Mouse (Mus musculus) liver, adult 2 months (tissue): Measurements from ENCODE around the gene Tmx4. TPM values are rescaled to one million over a fixed set of nuclear protein-coding genes. Genes with fewer than 3 reads are reported as not detected.
A peak's percentile ranks its signal among the peaks of the same experiment; 100 is the strongest.

Experiments
- DNase-seq: peaks from one replicate; pipeline ENCODE4 v3.0.0-alpha.2; 2011; ENCODE audit warnings: low read depth, low spot score; ENCODE audit errors: extremely low read depth
- H3K27ac ChIP-seq: fragments of 200-500 bp; replicated peaks from 2 replicates; pipeline ENCODE4 v1.5.1; 2012; ENCODE audit warnings: low read depth, mild to moderate bottlenecking, control low read depth, inconsistent platforms, low read length; ENCODE audit not compliant: insufficient read depth
- H3K27me3 ChIP-seq: fragments of 200-500 bp; 2 replicates; pipeline ENCODE4 v1.6.1; 2012; ENCODE audit warnings: mild to moderate bottlenecking, moderate library complexity, low read length, inconsistent platforms; ENCODE audit not compliant: control insufficient read depth, insufficient read depth
- H3K36me3 ChIP-seq: fragments of 200-500 bp; 2 replicates; pipeline ENCODE4 v1.6.1; 2012; ENCODE audit warnings: low read length, inconsistent platforms; ENCODE audit not compliant: control insufficient read depth, insufficient read depth
- H3K4me1 ChIP-seq: fragments of 200-500 bp; 2 replicates; pipeline ENCODE4 v1.6.1; 2011; ENCODE audit warnings: low read length; ENCODE audit not compliant: control insufficient read depth, insufficient read depth
- H3K4me3 ChIP-seq: fragments of 200-500 bp; 2 replicates; pipeline ENCODE4 v1.5.1; 2011; ENCODE audit warnings: low read depth, mild to moderate bottlenecking, control low read depth, low read length, moderate library complexity; ENCODE audit not compliant: insufficient read depth
- H3K79me2 ChIP-seq: fragments of 200-500 bp; 2 replicates; pipeline ENCODE4 v1.6.1; 2012; ENCODE audit warnings: inconsistent platforms, mild to moderate bottlenecking, low read length, moderate library complexity; ENCODE audit not compliant: control insufficient read depth, insufficient read depth
- H3K9ac ChIP-seq: fragments of 200-500 bp; 2 replicates; pipeline ENCODE4 v1.6.1; 2012; ENCODE audit warnings: low read depth, mild to moderate bottlenecking, control low read depth, inconsistent platforms, low read length
- CTCF ChIP-seq: fragments of 200-500 bp; IDR thresholded peaks from 2 replicates; pipeline ENCODE4 v1.5.1; 2011; ENCODE audit warnings: low read depth, low read length, control low read depth
- POLR2A ChIP-seq: fragments of 200-500 bp; IDR thresholded peaks from 2 replicates; pipeline ENCODE4 v1.6.1; 2011; ENCODE audit warnings: low read length, control low read depth; ENCODE audit not compliant: insufficient read depth; ENCODE audit errors: extremely low read depth
- WGBS: fragments of 180-500 bp; shearing (Covaris S2); methylation state at CpG from one replicate; pipeline ENCODE4 v1.1.7; 2018; 5-methylcytosine and 5-hydroxymethylcytosine counted together
- polyA plus RNA-seq: library from polyadenylated mRNA; depleted of rRNA; stranded (reverse); fragments of >200 nt; gene quantifications from 2 replicates; pipeline ENCODE4 v1.2.3, GENCODE M21; 2012
- total RNA-seq: library from RNA; depleted of rRNA; stranded (reverse); fragments of >200 nt; gene quantifications from 2 replicates; pipeline ENCODE4 v1.2.3, GENCODE M21; 2014

The Tmx4 gene
- total and polyA plus RNA-seq, 2 experiments = 3.0 to 11.2 TPM

DNA sequence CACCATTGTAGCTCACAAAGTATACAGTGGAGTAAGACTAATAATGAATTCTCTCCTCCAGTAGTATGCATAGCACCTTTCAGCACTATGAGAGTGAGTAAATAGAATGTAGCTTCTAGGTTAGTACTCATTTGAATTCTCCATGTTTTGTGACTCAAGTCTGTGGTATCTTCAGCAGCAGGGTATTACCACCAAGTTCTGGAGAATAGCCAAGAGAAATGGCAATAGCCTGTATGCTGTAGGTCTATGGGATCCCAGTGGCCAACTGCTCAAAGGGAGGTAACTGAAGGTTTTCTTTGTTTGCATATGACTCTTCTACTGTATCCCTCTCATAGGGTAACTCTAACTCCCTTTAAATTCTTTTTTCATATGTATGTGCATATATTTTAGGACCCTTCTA is 39.0 kb downstream of the Tmx4 start:
- DNase-seq = no peak
- no peaks in the 10 kb centered on the region for H3K27me3 ChIP-seq
- no peaks in the 10 kb centered on the region for H3K4me1 ChIP-seq
- H3K9ac ChIP-seq = no peak overlapping the region
- H3K27ac ChIP-seq = no peak overlapping the region
- H3K79me2 ChIP-seq = no peaks in the 10 kb centered on the region
- TF ChIP-seq CTCF (no peak), POLR2A (no peak)
- H3K36me3 ChIP-seq = peaks cover 5% of the 10 kb centered on the region
- no peak overlapping the region for H3K4me3 ChIP-seq

DNA sequence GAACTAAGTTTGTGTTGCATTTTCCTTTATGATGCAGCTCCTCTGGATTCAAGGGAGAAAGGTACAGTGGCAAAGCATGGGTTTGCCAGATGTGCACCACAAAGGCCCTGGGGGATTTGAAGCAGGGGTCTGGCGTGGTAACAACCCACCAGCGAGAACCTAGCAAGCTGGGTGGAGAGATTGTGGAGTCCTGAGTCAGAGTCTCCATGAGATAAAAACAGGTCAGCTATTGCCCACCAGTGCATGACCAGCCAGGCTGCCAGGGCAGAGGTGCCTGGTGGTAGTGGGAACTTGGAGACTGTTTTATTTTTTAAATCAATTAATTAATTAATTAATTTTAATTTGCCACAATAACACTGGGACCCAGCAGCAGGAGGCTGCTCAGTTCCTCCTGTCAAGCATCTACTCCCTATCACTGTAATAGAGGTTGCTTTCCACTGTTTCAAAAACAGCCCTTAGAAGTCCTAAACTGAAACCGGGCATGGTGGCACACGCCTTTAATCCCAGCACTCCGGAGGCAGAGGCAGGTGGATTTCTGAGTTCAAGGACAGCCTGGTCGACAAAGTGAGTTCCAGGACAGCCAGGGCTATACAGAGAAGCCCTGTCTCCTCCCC is 52.8 kb downstream of the Tmx4 start:
- no peak overlapping the region for H3K4me3 ChIP-seq
- H3K27ac ChIP-seq = no peak overlapping the region
- DNase-seq = no peak
- 92% methylated on average over 6 of the region's 6 CpGs for WGBS
- H3K79me2 ChIP-seq = no peaks in the 10 kb centered on the region
- TF ChIP-seq POLR2A (no peak), CTCF (no peak)
- no peak overlapping the region for H3K9ac ChIP-seq
- no peaks in the 10 kb centered on the region for H3K27me3 ChIP-seq
- no peaks in the 10 kb centered on the region for H3K4me1 ChIP-seq
- peaks cover 6% of the 10 kb centered on the region for H3K36me3 ChIP-seq

DNA sequence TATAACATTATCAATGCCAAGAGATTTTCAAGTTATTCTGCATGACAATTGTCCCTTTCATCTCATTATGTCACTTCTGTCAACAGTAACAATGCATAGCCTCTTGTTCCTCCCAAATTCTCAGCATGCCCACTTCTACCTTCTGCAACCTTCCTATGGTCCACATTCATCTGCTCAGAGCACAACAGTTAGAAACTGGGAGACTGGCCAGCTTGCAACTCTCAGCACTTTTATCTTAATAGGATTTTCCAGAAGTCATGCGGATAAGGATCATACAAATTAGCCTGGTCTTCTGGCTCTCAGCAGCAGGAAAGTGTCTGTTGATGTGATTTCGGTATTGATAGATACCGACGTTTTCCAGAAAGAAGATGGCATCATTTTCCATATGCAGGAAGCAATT is 58.7 kb downstream of the Tmx4 start:
- H3K9ac ChIP-seq = no peak overlapping the region
- TF ChIP-seq POLR2A = no peak
- TF ChIP-seq CTCF = no peak

DNA sequence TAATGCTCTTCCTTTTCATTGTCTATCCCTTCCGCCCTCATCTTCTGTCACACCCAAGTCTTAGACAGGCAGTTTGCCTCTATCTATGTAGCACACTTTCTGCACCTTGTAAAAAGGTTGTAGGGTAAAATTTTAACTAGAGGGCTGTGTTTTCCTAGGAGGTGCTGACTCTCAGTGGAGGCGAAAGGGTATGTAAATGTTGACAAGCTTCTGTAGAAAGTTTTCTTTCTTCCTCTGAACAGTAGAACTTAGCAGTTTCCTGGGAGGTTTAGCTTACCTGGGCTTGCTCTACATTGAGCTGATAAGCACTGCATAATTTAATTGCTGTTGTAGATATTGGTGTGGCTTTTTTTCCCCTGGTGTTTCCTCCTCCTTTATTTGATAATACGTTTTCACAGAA is 84.5 kb downstream of the Tmx4 start:
- Histone ChIP-seq H3K79me2 (no peaks in the 10 kb centered on the region), H3K9ac (no peak overlapping the region), H3K36me3 (no peaks in the 10 kb centered on the region), H3K4me3 (no peak overlapping the region), H3K27me3 (no peaks in the 10 kb centered on the region), H3K4me1 (peaks cover 4% of the 10 kb centered on the region), H3K27ac (no peak overlapping the region)
- DNase-seq = peak; percentile 85
- TF ChIP-seq CTCF (no peak), POLR2A (no peak)
- 29% methylated on average over 3 of the region's 3 CpGs for WGBS

More for the DNA sequence above, 58.7 kb downstream of the Tmx4 start:
- H3K4me1 ChIP-seq = no peaks in the 10 kb centered on the region
- H3K27ac ChIP-seq = no peak overlapping the region
- no peak for DNase-seq
- WGBS = 71% methylated on average over 4 of the region's 4 CpGs
- H3K79me2 ChIP-seq = no peaks in the 10 kb centered on the region
- H3K27me3 ChIP-seq = no peaks in the 10 kb centered on the region
- no peak overlapping the region for H3K4me3 ChIP-seq
- no peaks in the 10 kb centered on the region for H3K36me3 ChIP-seq

DNA sequence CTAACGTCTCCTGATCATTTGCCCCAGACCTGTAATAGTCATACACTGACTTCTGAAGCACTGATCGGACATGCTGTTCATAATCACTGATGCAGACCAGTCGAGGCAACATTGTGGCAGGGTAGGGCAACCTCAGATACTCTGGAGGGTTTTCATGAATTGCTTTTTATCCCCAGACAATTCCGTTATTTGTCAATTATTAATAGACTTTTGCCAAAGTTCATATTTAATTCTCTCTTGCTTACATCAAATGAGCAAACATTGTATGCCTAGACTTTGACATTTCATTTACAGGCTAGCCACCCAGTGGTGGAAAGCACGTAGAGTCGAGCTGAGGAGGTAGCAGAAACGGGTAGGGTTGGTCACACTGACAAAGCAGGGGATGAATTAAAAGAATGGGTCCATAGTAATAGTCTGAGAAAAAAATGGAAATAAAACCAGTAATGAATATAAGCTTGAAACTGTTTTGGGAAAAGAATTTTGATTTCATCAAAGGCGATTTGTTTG is 89.7 kb downstream of the Tmx4 start, which contains the start of gene Hao1:
Gene Hao1 (minus strand): TSS at position 148 of the 507 bp plus-strand sequence.
- 19% methylated on average over 8 of the region's 8 CpGs for WGBS

DNA sequence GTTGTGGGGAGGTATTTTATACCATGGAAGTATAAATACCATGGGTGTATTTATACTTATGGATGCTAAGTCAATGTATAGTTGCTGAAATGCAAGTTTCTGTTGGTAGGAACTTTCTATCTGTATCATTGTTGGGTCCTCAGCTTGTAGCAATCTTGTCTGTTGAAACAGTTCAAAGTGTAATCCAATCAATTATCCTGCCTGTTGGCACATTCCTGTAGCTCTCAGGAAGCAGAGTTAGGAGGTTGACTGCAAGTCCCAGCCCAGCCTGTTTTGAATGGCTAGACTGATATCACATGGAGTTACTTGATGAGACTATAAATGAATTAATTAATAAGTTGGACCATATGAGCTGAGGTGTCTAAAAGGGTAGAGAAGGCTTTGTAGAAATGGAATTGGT is 91.6 kb downstream of the Tmx4 start:
- peaks cover 11% of the 10 kb centered on the region for H3K36me3 ChIP-seq
- peak overlapping the region; percentile 64; the same call in 1 of the 2 replicates for H3K9ac ChIP-seq
- peaks cover 25% of the 10 kb centered on the region for H3K4me1 ChIP-seq
- TF ChIP-seq CTCF (no peak), POLR2A (no peak)
- peaks cover 5% of the 10 kb centered on the region; the same call in 1 of the 2 replicates for H3K79me2 ChIP-seq
- DNase-seq = peak; percentile 96
- no peaks in the 10 kb centered on the region for H3K27me3 ChIP-seq
- H3K27ac ChIP-seq = 0 out of 2 replicates have a peak overlapping the region, but pooled peaks have one; percentile 48
- H3K4me3 ChIP-seq = peak overlapping the region; percentile 66; the same call in 1 of the 2 replicates

More for the DNA sequence above, 89.7 kb downstream of the Tmx4 start, which contains the start of gene Hao1:
- H3K36me3 ChIP-seq = peaks cover 3% of the 10 kb centered on the region; the same call in 1 of the 2 replicates
- peak within 1 kb of the TSS; percentile 94 for H3K4me3 ChIP-seq
- no peaks in the 10 kb centered on the region for H3K27me3 ChIP-seq
- peaks cover 5% of the 10 kb centered on the region; the same call in 1 of the 2 replicates for H3K79me2 ChIP-seq
- DNase-seq = peak; percentile 95
- peak within 1 kb of the TSS; percentile 90 for H3K9ac ChIP-seq
- TF ChIP-seq CTCF (peak; percentile 42; the same call in 1 of the 2 replicates), POLR2A (peak; percentile 46; the same call in 1 of the 2 replicates)
- H3K4me1 ChIP-seq = peaks cover 16% of the 10 kb centered on the region
- H3K27ac ChIP-seq = peak within 1 kb of the TSS; percentile 85
